Mouse (Mus musculus): Measurements from ENCODE around the gene Cilp.

DNA sequence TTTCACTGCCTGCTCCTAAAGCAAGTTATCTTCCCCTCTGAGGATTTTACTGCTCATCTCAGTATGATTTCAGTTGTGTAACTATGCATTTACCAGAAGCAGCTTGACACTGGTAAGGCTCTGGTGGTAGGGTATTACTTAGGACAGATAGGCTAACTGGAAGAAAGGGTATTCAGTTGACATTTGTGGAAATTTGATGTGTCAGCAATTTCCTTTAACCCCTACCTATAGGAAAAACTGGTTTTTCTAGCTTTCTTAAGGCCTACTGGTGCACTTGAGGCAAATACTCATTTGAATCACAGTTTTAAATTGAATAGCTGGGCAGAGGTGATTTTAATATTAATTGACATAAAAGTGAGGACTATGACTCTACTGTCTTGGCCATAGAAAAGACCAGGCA is 61.0 kb downstream of the Cilp start:
- TF ChIP-seq POLR2A (IDR thresholded peaks at IDR 0.05; ENCODE audit: low read depth, low read length) (no peak), CTCF (conservative IDR thresholded peaks at IDR 0.05; ENCODE audit: insufficient read depth, insufficient read length, low read depth, low read length) (no peak)
